12 mouse cellular contexts compared by ENCODE assay signal in the genomic region with DNA sequence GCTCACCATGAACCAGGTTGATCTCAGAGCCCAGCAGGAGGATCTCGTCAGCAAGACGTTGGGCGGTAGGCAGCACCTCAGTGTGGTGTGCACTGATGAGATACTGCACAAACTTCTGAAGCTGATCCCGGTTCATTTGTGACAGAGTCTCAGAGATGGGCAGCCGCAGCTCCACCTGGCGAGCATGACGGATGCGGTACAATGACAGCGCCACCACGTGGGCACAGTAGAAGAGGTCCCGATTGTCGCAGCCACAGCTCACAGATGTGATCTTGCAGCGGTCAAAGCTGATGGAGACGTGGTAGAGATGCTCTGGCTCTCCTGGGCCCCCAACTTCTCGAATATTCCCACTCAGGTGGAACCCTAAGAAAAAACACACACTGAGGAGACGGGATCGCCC. TPM values are rescaled to one million over a fixed set of nuclear protein-coding genes. Genes with fewer than 3 reads are reported as not detected.
DNase-seq lines count a peak whose midpoint lies in the region; TF ChIP-seq lines count a peak whose summit lies in the region.
"Had no signal": no experiment of that assay in that cellular context is flagged by ENCODE, and none has a peak within 500 bp of the region (broad histone marks: within the 10 kb centered on the region; RNA-seq: fewer than 3 reads in every experiment).

No protein-coding gene starts in this region.

- WGBS in heart, adult 2 months = 82% methylated on average over 17 of the region's 17 CpGs
- WGBS in lung, adult 2 months = 80% methylated on average over 17 of the region's 17 CpGs

- TF ChIP-seq EP300 in heart, adult 2 months (IDR thresholded peaks at IDR 0.05; ENCODE audit: insufficient read depth, low read depth, low read length) = no peak

- no peaks in the 10 kb centered on the region for H3K36me3 ChIP-seq in heart, adult 2 months (ENCODE audit: control insufficient read depth, insufficient read depth, low read length)
- H3K36me3 ChIP-seq in E14TG2a.4 (ENCODE audit: insufficient read depth, low read length) = peaks cover 90% of the 10 kb centered on the region

- H3K4me1 ChIP-seq in heart, adult 2 months (ENCODE audit: control insufficient read depth, insufficient read depth, low read length) = peaks cover 3% of the 10 kb centered on the region
- H3K4me1 ChIP-seq in lung, adult 2 months (ENCODE audit: control insufficient read depth, insufficient read depth, low read length) = peaks cover 3% of the 10 kb centered on the region
- H3K4me1 ChIP-seq in E14TG2a.4 (replicated peaks; ENCODE audit: low read depth, low read length) = peaks cover 27% of the 10 kb centered on the region

- H3K27me3 ChIP-seq in heart, adult 2 months (ENCODE audit: control insufficient read depth, insufficient read depth, low read length) = no peaks in the 10 kb centered on the region
- no peaks in the 10 kb centered on the region for H3K27me3 ChIP-seq in E14TG2a.4 (ENCODE audit: insufficient read depth, low read length)
- H3K27me3 ChIP-seq: CH12.LX; liver, embryonic 15.5 days had no signal

- no peak for DNase-seq in heart, adult 2 months
- DNase-seq in heart, postnatal 14 days = no peak
- DNase-seq in lung, adult 2 months = no peak
- no peak for DNase-seq in lung, postnatal 36 days
- peak; percentile 16 for DNase-seq in embryo, embryonic 10.5 days (ENCODE audit: low spot score)
- DNase-seq in frontal cortex, postnatal 10 days (ENCODE audit: low spot score in 2 of 2) = no peak
- DNase-seq in layer of hippocampus, adult 9-11 months = no peak
- DNase-seq: spleen, adult 18-20 months had no signal

- no peak overlapping the region for H3K4me3 ChIP-seq in heart, adult 2 months
- no peak overlapping the region for H3K4me3 ChIP-seq in lung, adult 2 months (replicated peaks; ENCODE audit: extremely low read depth, low read depth, low read length)
- no peak overlapping the region for H3K4me3 ChIP-seq in E14TG2a.4 (replicated peaks; ENCODE audit: low read length)
- H3K4me3 ChIP-seq: liver, embryonic 15.5 days had no signal

- TF ChIP-seq CTCF in heart, adult 2 months (IDR thresholded peaks at IDR 0.05) = peak; percentile 42
- TF ChIP-seq CTCF in lung, adult 2 months (IDR thresholded peaks at IDR 0.05; ENCODE audit: insufficient read depth, low read length) = peak; percentile 26; the same call in 1 of the 2 replicates
- peak; percentile 52 for TF ChIP-seq CTCF in E14TG2a.4 (conservative IDR thresholded peaks at IDR 0.05; ENCODE audit: low read length)

- no peak overlapping the region for H3K9ac ChIP-seq in heart, adult 2 months (ENCODE audit: low read depth, low read length)
- H3K9ac ChIP-seq: liver, embryonic 15.5 days had no signal

- no peak for TF ChIP-seq POLR2A in heart, adult 2 months (IDR thresholded peaks at IDR 0.05; ENCODE audit: insufficient read depth, low read depth, low read length)
- no peak for TF ChIP-seq POLR2A in lung, adult 2 months (IDR thresholded peaks at IDR 0.05; ENCODE audit: borderline replicate concordance, extremely low read depth, low read depth, low read length)

- no peaks in the 10 kb centered on the region for H3K9me3 ChIP-seq in E14TG2a.4 (ENCODE audit: low read length)
- H3K9me3 ChIP-seq: liver, embryonic 15.5 days had no signal

- no peak overlapping the region for H3K27ac ChIP-seq in heart, adult 2 months
- H3K27ac ChIP-seq: liver, embryonic 15.5 days had no signal

- no peaks in the 10 kb centered on the region for H3K79me2 ChIP-seq in heart, adult 2 months (replicated peaks; ENCODE audit: control insufficient read depth, insufficient read depth, low read length)

- intact Hi-C loops in heart, adult 2 months (cut with DNase I) = no loop called here
- intact Hi-C loops in heart, postnatal 14 days (cut with DNase I) = loop anchor here (10.0 kb wide), 1 partner anchor 54 kb away; no protein-coding TSS in a partner anchor

RNA-seq across cellular contexts. Expression of gene Zswim4, which starts 6.1 kb away (rescaled TPM):
- total RNA-seq in heart, adult 2 months (2021) = 1 to 10 TPM; 6.8 to 8.2 TPM
- polyA plus RNA-seq in heart, adult 2 months (2012; rRNA removed) = 7.6 and 10.4 TPM in 2 replicates
- total RNA-seq in heart, postnatal 14 days (2021) = 10 to 100 TPM in 1 of 2 experiments, 1 to 10 TPM in 1; 9.1 to 10.1 TPM
- 21.2 and 24.0 TPM in 2 replicates for polyA plus RNA-seq in lung, adult 2 months (2012; rRNA removed)

RNA-seq across cellular contexts. Expression of gene D8Ertd738e, which starts 18.8 kb away (rescaled TPM):
- total RNA-seq in heart, adult 2 months (2021) = 100 to 1,000 TPM; 206 to 249 TPM
- polyA plus RNA-seq in heart, adult 2 months (2012; rRNA removed) = 144 and 158 TPM in 2 replicates
- 100 to 1,000 TPM; 213 to 217 TPM for total RNA-seq in heart, postnatal 14 days (2021)
- 116 and 149 TPM in 2 replicates for polyA plus RNA-seq in lung, adult 2 months (2012; rRNA removed)

RNA-seq across cellular contexts. Expression of gene Mri1, which starts 26.4 kb away (rescaled TPM):
- total RNA-seq in heart, adult 2 months (2021) = 10 to 100 TPM; 10.8 to 12.0 TPM
- 13.6 and 20.8 TPM in 2 replicates for polyA plus RNA-seq in heart, adult 2 months (2012; rRNA removed)
- total RNA-seq in heart, postnatal 14 days (2021) = 10 to 100 TPM in 1 of 2 experiments, 1 to 10 TPM in 1; 7.6 to 12.5 TPM
- 66.2 and 78.8 TPM in 2 replicates for polyA plus RNA-seq in lung, adult 2 months (2012; rRNA removed)

RNA-seq across cellular contexts. Expression of gene Ccdc130, which starts 39.4 kb away (rescaled TPM):
- 1 to 10 TPM; 5.0 to 8.1 TPM for total RNA-seq in heart, adult 2 months (2021)
- polyA plus RNA-seq in heart, adult 2 months (2012; rRNA removed) = 19.9 and 20.8 TPM in 2 replicates
- total RNA-seq in heart, postnatal 14 days (2021) = 10 to 100 TPM in 1 of 2 experiments, 1 to 10 TPM in 1; 8.1 to 10.9 TPM
- polyA plus RNA-seq in lung, adult 2 months (2012; rRNA removed) = 37.6 and 63.7 TPM in 2 replicates

RNA-seq across cellular contexts. Expression of gene Nanos3, which starts 45.7 kb away (rescaled TPM):
- total RNA-seq in heart, adult 2 months (2021) = 1 to 10 TPM in 1 of 2 experiments, not detected in 1; 1.9 TPM
- 0.61 TPM in 1 of 2 replicates, not detected in the other for polyA plus RNA-seq in heart, adult 2 months (2012; rRNA removed)
- total RNA-seq in heart, postnatal 14 days (2021) = 1 to 10 TPM; 1.8 to 2.0 TPM
- polyA plus RNA-seq in lung, adult 2 months (2012; rRNA removed) = 0.18 and 0.54 TPM in 2 replicates
- total RNA-seq: CH12.LX had no signal
- polyA plus RNA-seq: urinary bladder, adult 2 months had no signal
